Mouse (Mus musculus) heart, adult 2 months (tissue): ENCODE measurements at regions not wholly inside any gene's neighbourhood (a gene's known extent, or its start where the extent isn't known, plus 50 kb on each side); places are given as distances from the start of the nearest gene placed in this dataset.

Experiments used
- CTCF ChIP-seq: fragments of 200-600 bp; IDR thresholded peaks from 2 replicates; pipeline ENCODE4 v1.8.1; 2022; ENCODE audit warnings: antibody characterized with exemption, mild to moderate bottlenecking, moderate library complexity
- POLR2A ChIP-seq: fragments of 200-500 bp; IDR thresholded peaks from 2 replicates; pipeline ENCODE4 v1.6.1; 2011; ENCODE audit warnings: mild to moderate bottlenecking, low read depth, low read length, control low read depth; ENCODE audit not compliant: insufficient read depth

GRCm38 (mm10) chr17:31743656-31744055 lies 66.0 kb downstream of the Cryaa start:
- TF ChIP-seq CTCF: no peak
- no peak for TF ChIP-seq POLR2A
